Mouse (Mus musculus) activated CD4-positive, CD25-positive, alpha-beta regulatory T cell, adult 4 months (primary cell): Measurements from ENCODE around the gene Btbd9. TPM values are rescaled to one million over a fixed set of nuclear protein-coding genes. Genes with fewer than 3 reads are reported as not detected.

Source experiments
- ATAC-seq: one replicate; pipeline ENCODE4 v1.8.0; 2017
- polyA plus RNA-seq, 2 experiments: library from polyadenylated mRNA; unstranded; fragments of 100-300 nt; shearing (Covaris generic); gene quantifications; one replicate each; pipeline ENCODE4 v1.2.1; 2017

Gene Btbd9
- polyA plus RNA-seq, 2 experiments from 2014 or later = 51.2 to 51.6 TPM

DNA sequence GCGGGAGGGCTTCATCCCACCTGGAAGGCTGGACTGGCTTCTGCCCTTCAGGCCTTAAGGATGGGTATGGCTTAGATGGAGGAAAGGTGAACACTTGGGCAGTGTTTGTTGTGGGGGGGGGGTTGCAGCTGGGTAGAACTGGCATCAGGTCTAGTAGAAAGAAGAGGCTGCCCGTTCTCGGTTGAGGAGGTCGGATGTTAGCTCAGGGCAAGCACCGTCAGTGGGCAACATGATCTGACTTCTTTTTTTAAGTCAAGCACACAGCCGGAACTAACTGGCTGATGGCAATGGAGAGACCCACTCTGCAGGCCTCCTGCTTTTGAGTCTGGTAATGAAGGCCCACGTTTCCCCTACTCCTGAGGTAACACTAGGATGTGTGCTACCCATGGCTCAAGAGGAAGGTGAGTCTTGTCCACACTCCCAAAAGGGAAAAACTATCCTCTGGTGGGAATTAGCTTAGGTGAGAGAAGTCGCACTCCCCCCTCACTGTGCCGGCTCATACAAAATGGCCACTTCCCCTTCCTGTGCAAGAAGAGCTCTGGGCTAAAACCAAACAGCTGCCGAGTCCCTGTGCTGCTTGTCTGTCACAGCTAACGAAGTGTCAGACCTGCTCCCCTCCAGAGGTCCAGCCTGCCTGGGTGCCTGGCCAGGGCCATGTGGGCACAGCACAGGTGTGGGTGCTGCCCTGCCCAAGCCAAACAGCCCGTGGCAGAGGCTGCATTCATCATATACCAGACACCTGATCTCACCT lies 378.8 kb downstream of the Btbd9 start:
- ATAC-seq = no peak

- peak; percentile 13 for ATAC-seq
Measured at GRCm38 (mm10) chr17:30196401-30197279, 379.6 kb downstream of the Btbd9 start.

- ATAC-seq = no peak
Measured at GRCm38 (mm10) chr17:30195591-30196183, 380.6 kb downstream of the Btbd9 start.

GRCm38 (mm10) chr17:30194629-30195445 lies 381.5 kb downstream of the Btbd9 start:
- no peak for ATAC-seq

- ATAC-seq = no peak
Measured at GRCm38 (mm10) chr17:30194091-30194490, 382.2 kb downstream of the Btbd9 start.

- ATAC-seq = no peak
Measured at GRCm38 (mm10) chr17:30193615-30194014, 382.7 kb downstream of the Btbd9 start.

DNA sequence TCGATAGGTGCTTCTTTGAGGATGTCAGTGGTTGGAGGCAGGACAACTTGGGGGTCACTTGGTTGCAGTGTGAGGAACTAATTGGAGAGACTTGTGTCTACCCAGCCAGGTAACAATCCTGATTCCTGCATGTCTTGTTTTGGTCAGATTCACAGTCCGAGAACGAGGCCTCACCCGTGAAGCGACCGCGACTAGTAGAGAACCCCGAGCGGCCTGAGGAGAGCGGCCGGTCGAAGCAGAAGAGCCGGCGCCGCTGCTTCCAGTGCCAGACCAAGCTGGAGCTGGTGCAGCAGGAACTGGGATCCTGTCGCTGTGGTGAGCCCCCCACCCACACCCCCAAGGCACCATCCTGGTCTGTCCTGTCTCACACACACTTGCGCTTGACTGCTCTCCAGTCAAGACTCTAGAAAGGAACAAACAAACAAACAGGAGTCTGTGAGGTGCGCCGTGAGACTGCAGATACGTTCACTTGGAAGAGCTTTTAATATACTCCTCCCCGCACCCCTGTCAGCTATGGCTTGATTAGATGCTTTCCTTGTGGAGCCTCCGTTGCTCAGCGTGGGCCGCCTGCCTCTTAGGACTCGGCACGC lies 383.8 kb downstream of the Btbd9 start:
- ATAC-seq = no peak

DNA sequence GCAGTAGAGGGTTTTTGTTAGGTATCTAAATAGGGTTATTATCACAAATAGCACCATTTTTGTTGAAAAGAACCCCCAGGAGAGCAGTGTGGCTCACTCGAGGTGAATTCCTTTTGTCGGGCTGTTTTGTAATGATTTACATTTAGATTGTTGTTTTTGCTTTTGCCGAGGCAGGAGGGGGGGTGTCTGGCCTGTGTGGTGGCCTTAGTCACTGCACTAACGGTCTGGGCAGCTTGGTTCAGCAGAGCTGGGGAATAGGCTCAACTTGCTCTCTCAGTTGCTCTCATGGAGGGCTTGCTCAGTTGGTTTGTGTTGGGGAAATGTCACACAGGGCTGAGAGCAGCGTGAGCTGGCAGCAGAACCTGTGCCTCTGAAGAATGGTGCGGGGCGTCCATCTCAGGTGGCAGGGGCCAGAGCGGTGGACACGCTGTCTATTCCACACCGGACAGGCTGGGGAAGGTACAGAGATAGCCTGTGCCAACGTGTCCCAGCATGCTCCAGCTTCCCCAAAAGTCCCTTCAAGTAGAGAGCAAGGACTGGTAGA lies 385.1 kb downstream of the Btbd9 start:
- no peak for ATAC-seq

- ATAC-seq = no peak
Measured at GRCm38 (mm10) chr17:30188031-30188981, 388.0 kb downstream of the Btbd9 start.

GRCm38 (mm10) chr17:30187581-30187980 lies 388.7 kb downstream of the Btbd9 start:
- ATAC-seq = no peak

DNA sequence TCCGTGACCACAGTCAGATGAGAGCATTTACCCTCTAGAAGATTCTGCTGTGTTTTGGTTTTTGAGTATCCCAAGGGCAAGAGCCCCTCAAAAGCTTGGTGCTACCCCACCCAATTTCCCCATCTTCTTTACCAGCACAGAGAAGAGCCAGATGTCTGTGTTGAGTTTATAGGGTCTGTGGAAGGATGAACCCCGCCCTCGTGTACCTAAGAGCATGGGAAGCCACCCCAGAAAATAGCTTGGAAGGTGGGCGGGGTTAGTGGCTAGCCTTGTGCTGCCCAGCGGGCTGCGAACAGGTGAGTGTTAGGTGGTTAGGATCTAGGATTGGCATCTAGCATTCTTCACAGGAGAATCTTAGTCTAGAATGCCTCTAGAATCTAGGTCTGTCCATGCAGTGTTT lies 389.1 kb downstream of the Btbd9 start:
- no peak for ATAC-seq

GRCm38 (mm10) chr17:30183561-30183960 lies 392.7 kb downstream of the Btbd9 start:
- ATAC-seq = no peak

DNA sequence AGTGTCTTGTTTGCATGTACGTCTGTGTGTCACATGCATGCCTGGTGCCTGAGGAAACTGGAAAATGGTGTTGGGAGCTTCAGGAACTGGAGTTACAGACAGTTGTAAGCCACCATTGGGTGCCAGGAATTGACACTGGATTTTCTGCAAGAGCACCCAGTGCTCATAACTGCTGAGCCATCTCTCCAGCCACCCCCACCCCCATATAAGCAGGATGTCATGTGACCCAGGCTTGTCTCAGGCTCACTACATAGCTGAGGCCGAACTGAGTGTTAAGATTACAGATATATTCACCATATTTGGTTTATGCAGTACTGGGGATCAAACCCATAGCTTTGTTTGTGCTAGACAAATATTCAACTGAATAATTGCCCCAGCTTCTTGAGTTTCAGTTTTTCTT lies 394.2 kb downstream of the Btbd9 start:
- ATAC-seq = peak; percentile 59

- ATAC-seq = no peak
Measured at GRCm38 (mm10) chr17:30181554-30181953, 394.7 kb downstream of the Btbd9 start.

- ATAC-seq = no peak
Measured at GRCm38 (mm10) chr17:30180197-30180596, 396.1 kb downstream of the Btbd9 start.

DNA sequence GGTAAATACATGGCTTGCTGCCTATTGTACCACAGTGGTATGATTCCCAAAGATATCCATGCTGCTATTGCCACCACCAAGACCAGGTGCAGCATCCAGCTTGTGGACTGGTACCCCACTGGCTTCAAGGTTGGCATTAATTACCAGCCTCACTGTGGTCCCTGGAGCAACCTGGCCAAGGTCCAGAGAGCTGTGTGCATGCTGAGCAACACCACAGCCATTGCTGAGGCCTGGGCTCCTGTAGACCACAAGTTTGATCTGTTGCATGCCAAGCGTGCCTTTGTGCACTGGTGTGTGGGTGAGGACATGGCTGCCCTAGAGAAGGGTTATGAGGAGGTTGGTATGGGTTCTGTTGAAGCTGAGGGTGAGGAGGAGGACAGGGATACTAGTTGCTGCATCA lies 397.9 kb downstream of the Btbd9 start:
- no peak for ATAC-seq

GRCm38 (mm10) chr17:30177435-30177834 lies 398.9 kb downstream of the Btbd9 start:
- ATAC-seq = no peak
